ENCODE assay signal across 11 mouse cellular contexts in the genomic region with DNA sequence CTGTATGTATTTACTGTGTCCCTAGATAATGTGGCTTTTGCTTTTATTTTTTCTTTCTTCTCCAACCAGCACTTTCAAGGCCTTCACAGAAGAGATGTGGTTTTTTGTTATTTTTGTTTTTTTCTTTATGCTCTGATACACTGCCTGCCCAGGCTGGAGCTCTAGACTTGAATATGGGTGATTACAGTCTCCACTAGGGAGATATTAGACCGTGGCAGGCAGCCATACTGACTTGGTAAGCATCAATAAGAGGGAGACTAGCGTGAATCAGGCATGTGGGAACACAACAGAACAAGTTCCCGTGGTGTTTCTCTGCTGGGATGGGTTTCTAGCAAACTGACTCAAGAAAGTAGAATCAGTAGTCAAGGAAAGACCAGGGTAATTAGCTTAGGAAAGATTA.
DNase-seq lines count a peak whose midpoint lies in the region; ATAC-seq and TF ChIP-seq lines count a peak whose summit lies in the region.
"Had no signal": no experiment of that assay in that cellular context is flagged by ENCODE, and none has a peak within 500 bp of the region (broad histone marks: within the 10 kb centered on the region; RNA-seq: fewer than 3 reads in every experiment).

No protein-coding gene starts in this region.

- H3K36me3 ChIP-seq in forebrain, embryonic 16.5 days (ENCODE audit: control insufficient read depth, insufficient read depth): no peaks in the 10 kb centered on the region
- H3K36me3 ChIP-seq in forebrain, embryonic 10.5 days (replicated peaks): no peaks in the 10 kb centered on the region
- H3K36me3 ChIP-seq in kidney, embryonic 16.5 days (ENCODE audit: insufficient read depth, low read length): no peaks in the 10 kb centered on the region
- no peaks in the 10 kb centered on the region for H3K36me3 ChIP-seq in midbrain, postnatal 0 days (ENCODE audit: insufficient read depth, low read length)
- H3K36me3 ChIP-seq in midbrain, embryonic 13.5 days: no peaks in the 10 kb centered on the region
- H3K36me3 ChIP-seq: heart, embryonic 10.5 days; liver, embryonic 15.5 days had no signal

- no peak for TF ChIP-seq CTCF in midbrain, postnatal 0 days (IDR thresholded peaks at IDR 0.05)

- 24% methylated on average over 3 of the region's 3 CpGs for WGBS in forebrain, embryonic 16.5 days
- WGBS in forebrain, embryonic 10.5 days: 84% methylated on average over 3 of the region's 3 CpGs
- 73% methylated on average over 3 of the region's 3 CpGs for WGBS in kidney, embryonic 16.5 days
- 70% methylated on average over 3 of the region's 3 CpGs for WGBS in midbrain, postnatal 0 days
- 83% methylated on average over 3 of the region's 3 CpGs for WGBS in midbrain, embryonic 13.5 days

- H3K4me3 ChIP-seq in forebrain, embryonic 16.5 days (replicated peaks; ENCODE audit: low read length): no peak overlapping the region
- no peak overlapping the region for H3K4me3 ChIP-seq in forebrain, embryonic 10.5 days
- H3K4me3 ChIP-seq in kidney, embryonic 16.5 days (ENCODE audit: low read length): no peak overlapping the region
- no peak overlapping the region for H3K4me3 ChIP-seq in midbrain, postnatal 0 days (ENCODE audit: low read depth, low read length)
- H3K4me3 ChIP-seq in midbrain, embryonic 13.5 days (replicated peaks): no peak overlapping the region
- H3K4me3 ChIP-seq: heart, embryonic 10.5 days; liver, embryonic 15.5 days had no signal

- no peaks in the 10 kb centered on the region for H3K9me3 ChIP-seq in forebrain, embryonic 16.5 days (ENCODE audit: control insufficient read depth, low read length)
- no peaks in the 10 kb centered on the region for H3K9me3 ChIP-seq in forebrain, embryonic 10.5 days
- H3K9me3 ChIP-seq in kidney, embryonic 16.5 days (ENCODE audit: low read length): peaks cover 4% of the 10 kb centered on the region; the same call in 1 of the 2 replicates
- no peaks in the 10 kb centered on the region for H3K9me3 ChIP-seq in midbrain, postnatal 0 days (ENCODE audit: low read length)
- no peaks in the 10 kb centered on the region for H3K9me3 ChIP-seq in midbrain, embryonic 13.5 days
- H3K9me3 ChIP-seq: heart, embryonic 10.5 days; liver, embryonic 15.5 days had no signal

- DNase-seq in forebrain, embryonic 10.5 days (ENCODE audit: extremely low spot score, low spot score): no peak
- DNase-seq in kidney, postnatal 14 days: no peak
- DNase-seq in midbrain, postnatal 0 days (ENCODE audit: low spot score): peak; percentile 8
- DNase-seq: cerebellum, postnatal 25 days had no signal

- H3K27me3 ChIP-seq in forebrain, embryonic 16.5 days (replicated peaks; ENCODE audit: control insufficient read depth, insufficient read depth, low read length): no peaks in the 10 kb centered on the region
- H3K27me3 ChIP-seq in forebrain, embryonic 10.5 days (ENCODE audit: poor library complexity, severe bottlenecking): no peaks in the 10 kb centered on the region
- H3K27me3 ChIP-seq in kidney, embryonic 16.5 days (ENCODE audit: insufficient read depth, low read length): no peaks in the 10 kb centered on the region
- no peaks in the 10 kb centered on the region for H3K27me3 ChIP-seq in midbrain, postnatal 0 days (ENCODE audit: insufficient read depth, low read length)
- no peaks in the 10 kb centered on the region for H3K27me3 ChIP-seq in midbrain, embryonic 13.5 days
- H3K27me3 ChIP-seq: liver, embryonic 15.5 days; Patski had no signal

- ATAC-seq in forebrain, embryonic 16.5 days: peak; percentile 58
- ATAC-seq in kidney, embryonic 16.5 days (ENCODE audit: low FRiP score, low TSS enrichment): no peak
- no peak for ATAC-seq in midbrain, postnatal 0 days (ENCODE audit: low FRiP score)
- ATAC-seq in midbrain, embryonic 13.5 days: no peak
- ATAC-seq in erythroid progenitor cell, adult 5-6 weeks (replicated peaks; ENCODE audit: low FRiP score, poor library complexity, severe bottlenecking): no peak
- ATAC-seq: Patski had no signal

- H3K4me1 ChIP-seq in forebrain, embryonic 16.5 days (replicated peaks; ENCODE audit: control insufficient read depth, insufficient read depth, low read length): peaks cover 15% of the 10 kb centered on the region
- 0 out of 2 replicates have a peak, but pooled peaks cover 4% of the 10 kb centered on the region for H3K4me1 ChIP-seq in forebrain, embryonic 10.5 days
- H3K4me1 ChIP-seq in kidney, embryonic 16.5 days (ENCODE audit: insufficient read depth, low read length): peaks cover 7% of the 10 kb centered on the region; the same call in 1 of the 2 replicates
- no peaks in the 10 kb centered on the region for H3K4me1 ChIP-seq in midbrain, postnatal 0 days (ENCODE audit: insufficient read depth, low read length)
- H3K4me1 ChIP-seq in midbrain, embryonic 13.5 days (replicated peaks): no peaks in the 10 kb centered on the region
- H3K4me1 ChIP-seq: heart, embryonic 10.5 days; liver, embryonic 15.5 days had no signal

- H3K4me2 ChIP-seq in forebrain, embryonic 16.5 days (ENCODE audit: low read length): no peak overlapping the region
- H3K4me2 ChIP-seq in kidney, embryonic 16.5 days (replicated peaks; ENCODE audit: low read depth, low read length): no peak overlapping the region
- no peak overlapping the region for H3K4me2 ChIP-seq in midbrain, postnatal 0 days (ENCODE audit: low read depth, low read length, poor library complexity, severe bottlenecking)
- no peak overlapping the region for H3K4me2 ChIP-seq in midbrain, embryonic 13.5 days (replicated peaks)
- H3K4me2 ChIP-seq: liver, embryonic 15.5 days had no signal

- H3K9ac ChIP-seq in forebrain, embryonic 16.5 days (replicated peaks; ENCODE audit: low read depth, low read length): no peak overlapping the region
- H3K9ac ChIP-seq in kidney, embryonic 16.5 days (replicated peaks; ENCODE audit: low read length): no peak overlapping the region
- H3K9ac ChIP-seq in midbrain, postnatal 0 days (replicated peaks; ENCODE audit: low read length, poor library complexity, severe bottlenecking): no peak overlapping the region
- H3K9ac ChIP-seq in midbrain, embryonic 13.5 days (replicated peaks): no peak overlapping the region
- H3K9ac ChIP-seq: liver, embryonic 15.5 days had no signal

- H3K27ac ChIP-seq in forebrain, embryonic 16.5 days (ENCODE audit: low read length): no peak overlapping the region
- H3K27ac ChIP-seq in forebrain, embryonic 10.5 days: no peak overlapping the region
- H3K27ac ChIP-seq in kidney, embryonic 16.5 days (ENCODE audit: low read length): peak overlapping the region; percentile 58
- H3K27ac ChIP-seq in midbrain, postnatal 0 days (ENCODE audit: low read depth, low read length): no peak overlapping the region
- no peak overlapping the region for H3K27ac ChIP-seq in midbrain, embryonic 13.5 days
- H3K27ac ChIP-seq: heart, embryonic 10.5 days had no signal
